Mouse (Mus musculus) gastrocnemius, postnatal 14 days (tissue): Measurements from ENCODE around the gene Gm20388. TPM values are rescaled to one million over a fixed set of nuclear protein-coding genes. Genes with fewer than 3 reads are reported as not detected.

Experiments used
- DNase-seq: peaks from one replicate; pipeline ENCODE4 v3.0.0; 2021; ENCODE audit warnings: mixed read lengths
- intact Hi-C: fragments of 180-260 bp; cut with DNase I; formaldehyde crosslinking; loops from one replicate; pipeline ENCODE4 v1.15.1; 2025; ENCODE audit warnings: low total_unique reads
- total RNA-seq, 2 experiments: library from RNA; stranded (reverse); gene quantifications; 2 replicates each; pipeline ENCODE4 v1.2.3; 2021

Gm20388 gene
- total RNA-seq, 2 experiments from 2014 or later, result 5.6 to 6.0 TPM

DNA sequence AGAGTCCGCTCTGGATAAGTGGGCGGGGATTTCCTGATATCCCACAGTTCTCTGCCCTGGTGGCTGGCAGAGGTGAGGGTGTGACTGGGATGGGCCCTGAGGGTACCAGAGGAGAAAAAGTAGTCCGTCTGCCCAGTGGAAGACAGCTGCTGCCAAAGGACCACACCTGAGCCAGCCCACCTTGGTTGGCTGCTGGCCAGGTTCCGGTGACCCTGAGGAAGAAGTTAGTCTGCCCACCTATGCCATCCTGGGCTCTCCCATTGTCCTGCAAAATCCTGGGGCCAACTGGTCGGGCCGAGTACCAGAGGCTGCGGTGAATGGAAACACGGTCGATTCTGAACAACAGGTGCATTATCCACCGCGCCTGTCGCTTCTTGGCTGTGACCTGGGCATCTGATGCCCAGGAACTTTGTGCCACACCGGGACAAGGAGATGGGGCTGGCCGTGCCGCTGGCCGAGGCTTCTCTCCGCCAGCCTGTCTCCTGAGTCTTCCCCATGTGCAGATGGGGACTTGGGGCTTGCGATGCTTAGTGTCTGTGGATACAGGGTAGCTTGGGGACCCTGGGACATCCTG is 643.9 kb downstream of the Gm20388 start:
- no peak for DNase-seq
- intact Hi-C loops, result no loop called here

DNA sequence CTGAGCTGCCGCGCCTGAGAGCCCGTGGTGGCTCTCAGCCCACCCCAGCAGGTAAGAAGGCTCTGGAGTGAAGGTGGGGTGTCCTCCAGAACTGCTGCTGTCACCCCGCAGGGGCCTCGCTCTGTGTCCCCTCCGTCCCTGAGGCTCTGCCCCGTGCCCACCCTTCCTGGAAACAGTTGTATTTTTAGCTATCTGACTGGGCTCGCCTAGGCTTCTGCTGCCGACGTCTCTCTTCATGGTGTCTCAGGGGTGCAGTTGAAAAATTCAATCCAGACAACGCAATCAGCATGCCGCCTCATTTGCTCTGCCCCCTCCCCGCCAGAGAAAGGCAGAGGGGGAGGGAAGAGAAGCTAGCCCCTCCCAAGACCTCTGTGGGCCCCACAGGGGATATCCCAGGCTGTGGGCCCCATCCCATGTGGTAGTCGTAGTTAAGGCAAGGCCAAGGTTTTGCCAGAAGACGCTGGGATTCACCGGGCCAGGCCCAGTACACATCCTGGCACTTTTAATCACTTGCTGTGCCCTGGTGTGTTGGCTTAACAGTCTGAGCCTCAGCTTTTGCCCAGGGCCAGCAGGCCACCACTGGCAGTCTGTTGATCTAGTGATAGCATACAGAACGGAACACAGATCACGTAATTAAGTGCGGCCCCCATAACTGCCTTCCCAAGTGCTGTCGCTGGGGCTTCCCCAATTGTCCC is 645.7 kb downstream of the Gm20388 start:
- no peak for DNase-seq
- intact Hi-C loops, result no loop called here

DNA sequence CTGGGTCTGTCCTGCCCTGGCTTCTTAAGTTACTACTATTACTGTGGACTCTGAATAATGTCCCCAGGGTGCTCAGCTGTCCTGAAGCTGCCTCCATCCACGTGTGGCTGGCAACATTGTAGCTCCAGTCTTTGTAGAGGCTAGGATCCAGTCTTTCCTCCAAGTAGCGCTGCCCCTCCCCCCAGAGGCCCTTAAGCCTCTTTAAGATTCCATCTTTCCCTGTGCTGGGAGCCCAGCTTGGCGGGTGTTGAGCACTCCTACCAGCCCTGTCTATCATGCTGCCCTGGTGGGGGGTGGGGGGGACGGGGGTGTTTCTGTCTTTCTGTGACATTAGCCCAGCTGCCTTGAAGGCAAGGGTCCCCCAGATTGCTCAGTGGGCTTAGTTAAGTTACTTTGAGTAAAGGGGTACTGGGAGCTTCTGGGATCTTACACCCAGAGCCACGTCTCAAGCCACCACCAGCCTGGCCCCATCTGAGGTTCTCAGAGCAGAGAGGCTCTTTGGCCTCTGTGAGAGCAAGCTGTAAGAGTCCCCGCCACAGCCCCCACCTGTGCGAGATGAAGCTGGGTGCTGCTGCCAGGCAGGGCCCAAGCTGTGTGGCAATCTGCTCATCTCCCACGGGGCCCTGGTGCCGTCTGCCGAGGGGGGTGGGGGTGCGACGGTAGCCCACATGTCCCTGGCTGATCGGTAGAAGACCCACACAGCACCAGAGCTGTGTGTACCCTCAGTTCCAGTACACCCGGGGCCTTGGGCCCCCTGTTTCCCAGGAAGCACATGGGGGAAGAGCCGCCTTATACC is 646.7 kb downstream of the Gm20388 start:
- intact Hi-C loops, result no loop called here
- DNase-seq, result no peak

DNA sequence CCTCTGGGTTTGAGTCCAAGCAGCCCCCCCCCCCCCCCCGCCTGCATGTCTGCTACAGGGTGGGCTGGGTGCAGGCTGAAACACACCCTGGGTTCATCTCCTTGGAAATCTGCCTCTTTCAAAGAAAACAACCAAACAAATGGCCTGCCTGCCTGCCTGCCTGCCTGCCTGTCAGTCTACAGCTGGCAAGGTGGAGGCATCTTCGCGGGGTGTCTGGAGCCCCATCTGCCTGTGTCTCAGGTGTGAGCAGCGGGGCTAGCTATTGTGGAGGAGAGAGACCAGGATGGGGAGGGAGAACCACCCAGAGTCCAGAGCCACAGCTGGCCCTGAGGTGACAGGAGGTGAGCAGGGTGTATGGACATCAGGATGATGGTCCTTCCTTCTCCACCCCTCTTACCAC is 647.5 kb downstream of the Gm20388 start:
- intact Hi-C loops, result no loop called here

DNA sequence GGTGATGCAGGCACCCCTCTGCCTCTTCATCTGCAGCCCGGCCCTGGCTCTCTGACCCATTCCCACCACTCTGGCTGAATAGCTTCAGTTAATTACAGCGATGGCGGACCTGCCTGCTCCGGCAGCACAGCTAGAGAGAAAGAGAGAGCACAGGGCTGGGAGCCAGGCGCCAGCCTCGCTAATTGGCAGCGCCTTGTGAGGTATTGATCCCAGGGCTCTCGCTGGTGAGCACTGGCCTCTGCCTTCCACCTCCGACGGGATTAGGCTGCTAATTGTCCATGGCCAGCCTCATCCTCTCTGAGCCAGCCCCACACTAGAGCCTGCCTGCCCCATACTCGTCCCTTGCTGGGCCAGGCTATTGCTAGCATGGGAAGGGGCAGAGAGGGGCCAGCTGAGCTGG is 649.0 kb downstream of the Gm20388 start:
- no peak for DNase-seq
- intact Hi-C loops, result no loop called here

More for the DNA sequence above, 647.5 kb downstream of the Gm20388 start:
- no peak for DNase-seq

DNA sequence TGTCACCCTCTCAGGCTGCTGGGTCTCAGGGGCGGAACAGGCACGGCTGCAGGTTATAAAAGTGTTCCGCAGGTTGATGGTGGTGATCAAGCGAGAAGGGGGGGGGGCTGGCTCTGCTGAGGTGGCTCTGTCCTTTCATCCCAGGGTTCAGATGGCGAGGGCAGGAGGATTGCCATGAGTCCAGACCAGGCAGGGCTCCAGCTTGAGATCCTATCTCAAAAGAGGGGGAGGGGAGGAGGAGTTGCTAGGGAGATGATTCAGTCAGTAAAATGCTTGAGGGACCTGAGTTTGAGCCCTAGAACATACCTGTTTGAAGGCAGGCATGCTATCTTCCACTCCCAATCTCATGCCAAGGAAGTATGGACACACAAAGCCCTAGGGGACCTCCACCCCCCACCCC is 649.9 kb downstream of the Gm20388 start:
- no peak for DNase-seq
- intact Hi-C loops, result no loop called here

DNA sequence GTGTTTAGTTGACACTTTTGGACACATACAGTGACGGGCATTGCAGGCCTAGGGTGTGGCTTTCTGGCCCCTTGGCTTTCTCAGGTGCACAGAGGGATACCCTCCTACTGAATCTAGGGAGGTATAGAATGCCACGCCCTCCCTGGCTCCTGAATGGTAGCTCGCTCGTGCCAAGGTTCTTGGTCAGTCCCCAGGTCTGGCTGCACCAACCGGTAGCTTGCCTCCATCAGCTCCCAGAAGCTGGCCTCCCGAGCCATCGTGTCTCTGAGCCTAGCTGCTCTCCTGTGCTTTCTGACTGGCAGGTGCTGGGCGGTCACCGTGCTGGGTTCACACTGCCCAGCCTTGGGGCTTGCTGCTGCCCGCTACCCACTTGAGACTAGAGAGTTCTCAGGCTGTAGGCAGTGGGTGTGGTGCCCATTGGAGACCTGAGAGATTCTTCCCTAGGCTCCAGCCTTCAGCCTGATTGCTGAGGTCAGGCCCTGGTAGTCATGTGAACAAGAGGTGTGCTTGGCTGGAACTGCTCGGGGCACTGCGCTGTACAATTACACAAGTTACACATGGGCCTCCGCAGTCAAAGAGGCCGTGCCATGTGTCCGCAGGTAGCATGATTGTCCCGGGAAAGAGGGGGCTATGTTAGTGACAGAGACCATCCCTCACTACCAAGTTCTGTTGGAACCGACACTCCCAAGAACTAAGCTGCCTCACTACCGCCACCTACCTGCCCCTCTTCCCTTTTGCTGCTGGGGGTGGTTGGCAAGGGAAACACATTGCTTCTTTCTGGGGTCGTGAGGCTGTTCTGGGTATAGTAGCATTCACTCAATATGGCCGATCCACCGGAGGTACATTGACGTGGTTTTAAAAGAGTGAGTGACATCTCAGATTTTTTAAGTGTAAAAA is 651.1 kb downstream of the Gm20388 start:
- intact Hi-C loops, result no loop called here
- no peak for DNase-seq

DNA sequence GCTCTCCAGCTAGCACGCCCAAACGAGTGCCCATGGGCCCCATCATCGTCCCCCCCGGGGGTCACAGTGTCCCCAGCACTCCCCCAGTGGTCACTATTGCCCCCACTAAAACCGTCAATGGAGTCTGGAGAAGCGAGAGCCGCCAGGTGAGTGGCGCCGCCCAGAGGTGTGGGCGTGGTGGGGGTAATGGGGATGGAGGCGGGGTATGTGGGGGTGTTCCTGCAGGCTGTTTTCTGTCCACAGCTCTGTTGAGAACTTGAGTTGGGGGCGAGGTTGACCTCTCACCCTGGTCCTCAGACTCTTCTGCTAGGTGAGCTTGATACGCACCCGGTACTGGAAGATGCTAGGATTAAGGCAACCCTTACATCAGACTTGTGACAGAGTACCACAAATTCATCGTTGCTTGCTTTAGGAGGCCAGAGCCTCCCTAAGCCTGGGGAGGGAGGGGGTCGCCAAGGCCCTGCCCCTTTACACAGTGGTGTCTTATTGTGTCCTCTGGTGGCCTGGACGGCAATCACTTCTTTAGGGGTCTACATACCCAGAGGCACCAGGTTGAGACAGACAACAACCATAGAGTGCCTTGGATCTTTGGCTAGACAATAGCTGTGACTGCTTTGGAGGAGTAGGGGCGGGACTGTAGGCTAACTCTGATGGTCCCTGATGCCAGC is 652.2 kb downstream of the Gm20388 start:
- no peak for DNase-seq
- intact Hi-C loops, result no loop called here

DNA sequence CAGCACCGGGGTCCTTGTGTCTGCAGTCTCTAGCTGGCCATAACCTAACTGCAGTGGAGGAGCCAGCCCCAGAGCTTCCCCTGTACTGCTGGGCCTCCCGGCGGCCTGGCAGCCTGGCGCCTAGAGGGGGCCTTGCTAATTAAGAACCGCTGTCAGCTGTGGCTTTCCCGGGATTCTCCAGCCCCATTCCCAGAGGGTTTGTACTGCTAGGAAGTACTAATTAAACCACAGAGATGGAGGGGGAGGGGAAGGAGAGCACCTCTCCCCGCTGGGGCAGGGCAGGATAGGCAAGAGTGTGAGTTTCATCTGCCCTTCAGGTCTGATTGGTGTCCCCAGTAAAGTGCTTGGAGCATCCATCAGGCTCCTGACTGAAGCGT is 652.7 kb downstream of the Gm20388 start:
- intact Hi-C loops, result no loop called here
- no peak for DNase-seq

DNA sequence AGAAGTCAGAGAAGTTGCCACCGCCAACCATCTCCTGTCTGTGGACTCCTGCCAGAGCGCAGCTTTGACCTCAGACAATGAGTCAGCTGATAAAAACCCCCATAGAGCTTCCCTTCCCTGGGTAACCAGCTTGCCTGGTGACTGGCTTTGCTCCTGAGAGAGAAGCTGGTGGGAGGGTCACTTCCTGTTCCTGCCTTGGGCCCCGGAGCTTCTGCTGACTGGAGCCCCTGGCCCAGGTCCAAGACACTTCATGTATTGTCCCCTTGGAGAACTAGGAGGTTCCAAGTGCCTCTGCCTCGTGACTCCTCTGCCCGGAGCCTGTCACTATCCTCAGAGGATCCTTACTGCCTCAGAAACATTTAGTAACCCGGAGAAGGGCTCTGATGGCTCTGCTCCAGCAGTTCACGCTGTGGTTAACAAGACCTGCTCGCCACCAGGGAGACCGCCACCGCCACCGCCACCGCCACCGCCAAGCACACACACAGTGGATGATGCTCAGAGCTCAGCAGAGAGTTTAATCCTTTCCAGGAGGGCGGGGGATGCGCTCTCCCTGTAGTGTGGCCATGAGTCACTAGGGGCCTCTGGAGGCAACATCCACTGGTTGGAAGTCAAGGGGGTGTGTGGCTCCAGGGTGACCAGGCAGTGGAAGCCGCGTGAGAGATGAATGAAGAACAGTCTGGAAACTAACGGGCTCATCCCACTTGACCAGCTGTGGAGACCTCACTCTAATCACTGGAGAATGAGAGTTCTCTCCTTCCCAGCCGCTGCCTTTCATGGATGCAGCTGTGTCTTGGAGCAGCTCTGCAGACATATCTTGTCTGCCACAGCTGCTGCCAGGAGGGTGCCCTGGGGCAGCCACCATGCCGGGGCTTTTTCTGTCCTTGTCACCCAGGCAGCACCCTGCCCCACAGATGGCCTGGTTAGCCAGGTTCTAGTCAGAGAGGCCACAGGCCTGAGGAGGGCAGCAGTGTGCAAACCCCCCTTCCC is 653.5 kb downstream of the Gm20388 start:
- intact Hi-C loops, result no loop called here

DNA sequence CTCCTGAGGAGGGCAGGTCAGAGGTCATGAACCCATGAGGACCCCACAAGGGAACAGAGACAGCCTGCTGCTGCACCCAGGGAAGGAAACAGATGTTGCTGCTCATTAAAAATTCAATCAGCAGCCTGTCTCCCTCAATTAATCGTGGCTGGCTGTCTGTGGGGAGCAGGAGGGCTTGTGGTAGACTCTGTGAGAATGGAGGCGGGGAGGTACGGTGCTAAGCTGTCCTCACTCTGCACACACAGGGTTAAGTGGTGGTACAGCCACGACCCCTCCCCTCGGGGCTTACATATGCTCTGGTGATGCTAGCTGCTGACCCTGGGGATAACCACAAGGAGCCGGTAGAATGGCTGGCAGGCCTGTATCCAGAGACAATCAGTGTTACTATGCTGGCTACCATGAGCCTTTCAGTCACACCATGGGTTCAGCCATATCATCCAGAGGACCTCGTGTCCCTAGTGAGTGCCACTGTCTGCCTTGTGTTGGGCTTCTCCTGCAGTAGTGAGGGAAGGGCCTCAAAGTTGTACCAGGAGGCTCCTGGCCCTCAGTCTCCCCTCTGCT is 654.6 kb downstream of the Gm20388 start:
- intact Hi-C loops, result no loop called here
- no peak for DNase-seq

More for the DNA sequence above, 653.5 kb downstream of the Gm20388 start:
- peak; percentile 87 for DNase-seq

DNA sequence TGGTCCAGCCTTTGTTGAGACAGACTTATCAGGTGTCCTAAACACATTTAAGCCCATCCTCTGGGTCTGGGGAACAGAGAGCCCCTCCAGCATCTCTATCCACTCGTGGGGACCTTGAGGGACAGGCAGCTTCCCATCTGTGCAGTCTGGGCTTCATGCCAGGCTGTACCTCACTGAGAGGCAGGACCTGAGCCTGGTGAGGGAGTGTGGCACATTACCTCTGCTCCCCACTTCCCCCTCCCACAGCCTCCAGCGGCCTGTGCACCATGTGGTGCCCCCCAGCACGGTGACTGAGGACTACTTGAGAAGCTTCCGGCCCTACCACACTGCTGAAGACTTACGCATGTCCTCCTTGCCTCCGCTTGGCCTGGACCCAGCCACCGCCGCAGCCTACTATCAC is 656.0 kb downstream of the Gm20388 start:
- intact Hi-C loops, result no loop called here
- DNase-seq, result no peak

DNA sequence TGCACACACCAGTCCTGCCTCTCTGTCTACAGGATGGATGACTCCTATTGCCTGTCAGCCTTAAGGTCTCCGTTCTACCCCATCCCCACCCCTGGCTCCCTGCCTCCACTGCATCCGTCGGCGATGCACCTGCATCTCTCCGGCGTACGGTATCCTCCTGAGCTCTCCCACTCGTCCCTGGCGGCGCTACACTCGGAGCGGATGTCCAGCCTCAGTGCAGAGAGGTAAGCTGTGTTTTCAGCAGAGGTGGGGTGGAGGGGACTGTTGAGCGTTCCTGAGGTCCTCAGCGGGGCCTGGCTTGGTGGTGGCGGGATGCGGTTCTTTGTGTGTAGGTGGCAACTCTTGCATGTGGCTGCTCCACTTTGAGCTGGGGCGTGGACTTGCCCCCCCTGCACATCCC is 657.1 kb downstream of the Gm20388 start:
- intact Hi-C loops, result no loop called here
- no peak for DNase-seq

DNA sequence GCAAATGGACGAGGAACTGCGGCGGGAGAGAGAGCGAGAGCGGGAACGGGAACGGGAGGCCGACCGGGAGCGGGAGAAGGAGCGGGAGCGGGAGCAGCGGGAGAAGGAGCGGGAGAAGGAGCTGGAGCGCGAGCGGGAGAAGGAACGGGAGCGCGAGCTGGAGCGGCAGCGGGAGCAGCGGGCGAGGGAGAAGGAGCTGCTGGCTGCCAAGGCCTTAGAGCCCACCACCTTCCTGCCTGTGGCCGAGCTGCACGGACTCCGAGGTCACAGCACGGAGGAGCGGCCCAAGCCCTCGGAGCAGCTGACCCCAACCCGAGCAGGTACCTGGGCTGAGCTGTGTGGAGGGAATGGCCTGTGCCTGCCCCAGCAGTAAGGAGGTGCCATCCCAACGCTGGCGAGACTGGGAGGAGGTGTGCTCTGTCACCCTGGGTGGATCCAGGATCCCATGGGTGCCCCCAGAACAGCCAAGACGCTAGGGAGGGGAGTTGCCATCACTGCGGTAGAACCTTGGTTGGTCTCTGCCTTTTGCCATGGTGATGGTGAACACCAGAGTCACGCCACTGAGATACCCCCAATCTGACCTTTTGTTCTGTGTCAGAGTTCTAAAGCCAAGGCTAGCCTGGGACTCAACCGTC is 657.6 kb downstream of the Gm20388 start:
- intact Hi-C loops, result no loop called here
- DNase-seq, result no peak

DNA sequence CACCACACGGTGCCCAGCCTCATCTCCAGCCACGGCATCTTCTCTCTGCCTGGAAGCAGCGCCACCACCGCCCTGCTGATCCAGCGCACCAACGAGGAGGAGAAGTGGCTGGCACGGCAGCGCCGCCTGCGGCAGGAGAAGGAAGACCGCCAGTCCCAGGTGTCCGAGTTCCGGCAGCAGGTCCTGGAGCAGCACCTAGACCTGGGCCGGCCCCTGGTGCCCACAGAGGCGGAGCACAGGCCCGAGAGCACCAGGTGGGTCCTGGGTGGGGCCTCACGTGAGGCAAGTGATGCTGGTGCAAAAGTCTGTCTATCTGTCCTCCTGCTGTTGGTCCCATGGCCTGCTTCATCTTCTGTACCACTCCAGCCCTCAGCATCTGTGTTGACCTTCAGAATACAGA is 658.5 kb downstream of the Gm20388 start:
- DNase-seq, result no peak
- intact Hi-C loops, result no loop called here

DNA sequence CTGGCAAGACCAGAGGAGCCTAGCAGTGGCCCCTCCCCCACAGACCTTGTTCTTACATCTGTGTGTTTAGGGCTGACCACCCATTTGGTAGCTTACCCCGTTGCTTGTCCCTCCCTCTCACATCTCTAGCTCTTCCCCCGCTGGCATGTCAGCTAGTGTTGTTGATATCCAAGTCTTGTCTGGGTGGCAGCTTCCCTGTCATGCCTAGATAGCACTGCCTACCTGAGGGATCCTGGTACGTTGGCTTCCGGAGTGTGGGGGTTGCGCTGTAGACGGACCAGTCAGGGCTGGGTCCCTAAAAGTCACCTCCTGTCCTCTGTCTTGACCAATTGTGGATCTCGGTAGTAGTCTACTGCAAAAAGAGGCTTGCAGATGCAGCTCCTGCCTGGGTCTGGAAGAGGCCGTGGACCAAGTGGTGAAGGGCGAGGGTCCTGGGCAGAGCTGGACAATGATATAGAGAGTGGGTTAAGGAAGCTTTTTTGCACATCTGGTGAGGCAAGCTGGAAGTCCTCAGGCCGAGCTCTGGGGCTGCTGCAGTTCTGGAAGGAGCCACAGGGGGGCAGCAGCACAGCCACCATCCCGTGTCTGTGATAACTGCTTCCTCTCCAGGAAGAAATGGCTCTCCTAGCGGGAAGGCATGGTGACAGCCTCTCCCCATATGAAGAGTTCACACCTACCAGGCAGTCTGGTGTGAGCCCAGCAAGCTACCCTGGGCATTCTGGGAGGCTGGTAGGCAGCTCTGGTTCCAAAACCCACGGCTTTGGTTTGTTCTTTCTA is 659.5 kb downstream of the Gm20388 start:
- intact Hi-C loops, result no loop called here
- peak; percentile 69 for DNase-seq

DNA sequence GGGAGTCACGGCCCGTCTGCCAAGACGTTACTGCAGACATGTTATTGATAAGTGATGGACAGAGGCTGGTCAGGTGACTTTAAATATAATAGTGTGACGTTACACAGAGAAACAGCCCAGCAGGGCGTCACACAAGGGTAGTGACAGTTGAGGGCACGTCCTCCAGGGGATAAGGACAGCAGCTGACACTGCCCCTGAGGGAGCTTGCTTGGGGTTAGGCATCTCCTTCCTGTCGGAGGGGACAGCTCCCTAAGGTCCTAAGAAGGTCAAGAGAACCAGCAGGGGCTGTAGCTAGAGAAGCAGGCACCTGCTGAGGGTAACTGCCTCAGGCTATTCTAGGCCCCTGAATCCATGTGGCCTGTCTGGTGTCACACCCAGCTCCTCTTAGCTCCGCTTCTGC is 660.9 kb downstream of the Gm20388 start:
- intact Hi-C loops, result no loop called here

More for the DNA sequence above, 660.9 kb downstream of the Gm20388 start:
- no peak for DNase-seq
